Mouse (Mus musculus) embryonic stem cell, embryonic (primary cell): ENCODE measurements around the gene Dph1.

ENCODE experiments used
- CTCF ChIA-PET, 4 experiments: fragments of 300-600 bp in 2 of 4; fragments of 350-600 bp in 2 of 4; sonication (Branson Sonifier 250); formaldehyde crosslinking; loops; one replicate each; lab custom pipeline; 2022; ENCODE audit warnings: inconsistent platforms in 2 of 4; lab: Charles Lee
- POLR2A ChIA-PET, 4 experiments: fragments of 300-600 bp in 2 of 4; fragments of 350-600 bp in 2 of 4; sonication (Branson Sonifier 250); formaldehyde crosslinking; loops; one replicate each; lab custom pipeline; 2022; ENCODE audit warnings: antibody characterized with exemption in 4 of 4, inconsistent platforms in 1 of 4; lab: Charles Lee

The Dph1 gene

DNA sequence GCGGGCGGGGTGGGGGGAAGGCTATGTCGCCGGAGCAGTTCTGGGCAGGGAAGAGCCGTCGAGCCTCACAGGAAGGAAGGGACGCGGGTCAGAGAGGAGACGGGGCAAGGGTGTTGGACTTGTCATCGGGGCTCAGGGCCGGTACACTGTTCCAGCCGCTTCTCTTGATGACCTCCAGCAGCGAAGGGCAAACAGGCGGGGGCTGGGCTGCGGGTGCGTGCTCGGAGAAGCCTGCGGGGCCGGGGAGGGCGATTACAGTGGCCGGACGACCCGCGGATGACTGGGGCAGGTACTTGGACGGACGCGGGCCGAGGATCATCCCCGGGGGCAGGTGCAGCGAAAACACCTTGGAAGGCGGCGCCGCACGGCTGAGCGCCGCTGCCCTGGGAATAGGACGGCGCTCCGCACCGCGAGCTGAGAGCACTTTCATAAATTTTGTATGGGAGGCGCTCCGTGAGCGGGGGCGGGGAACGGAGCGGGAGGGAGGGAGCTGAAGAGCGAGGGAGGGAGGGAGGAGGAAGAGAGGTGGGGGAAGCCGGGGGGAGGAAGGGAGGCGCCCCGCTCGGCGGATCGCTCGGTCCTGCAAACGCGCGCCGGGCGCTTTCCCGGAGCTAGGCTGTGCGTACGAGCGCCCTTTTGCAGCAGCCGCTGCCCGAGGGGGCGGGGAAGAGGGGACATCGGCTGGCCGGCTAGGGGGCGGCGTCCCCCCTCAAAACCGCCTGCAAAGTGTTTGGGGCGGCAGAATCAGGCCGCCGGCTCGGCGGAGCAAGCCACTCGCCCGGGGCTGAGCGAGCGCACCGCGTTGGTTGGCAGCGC lies 2.4 kb upstream of the Dph1 start, which contains the start of gene Rtn4rl1:
TSS of gene Rtn4rl1 (plus strand) at position 528 of the 816 bp plus-strand sequence.
- POLR2A ChIA-PET: interaction anchor here (0.5 to 6.9 kb wide), 24 partner anchors 9 to 539 kb away, joined by 3 to 42 read pairs (median 4); partner anchors contain the start of genes Hic1 (in 1 of the 4), Ovca2 (in 1 of the 4), Smg6 (in 1 of the 4) and Tlcd2 (in 1 of the 4)
- CTCF ChIA-PET: interaction anchor here (0.6 to 4.9 kb wide), 23 partner anchors 15 to 635 kb away, joined by 3 to 43 read pairs (median 4); partner anchors contain the start of gene Hic1 (in 2 of the 4)

DNA sequence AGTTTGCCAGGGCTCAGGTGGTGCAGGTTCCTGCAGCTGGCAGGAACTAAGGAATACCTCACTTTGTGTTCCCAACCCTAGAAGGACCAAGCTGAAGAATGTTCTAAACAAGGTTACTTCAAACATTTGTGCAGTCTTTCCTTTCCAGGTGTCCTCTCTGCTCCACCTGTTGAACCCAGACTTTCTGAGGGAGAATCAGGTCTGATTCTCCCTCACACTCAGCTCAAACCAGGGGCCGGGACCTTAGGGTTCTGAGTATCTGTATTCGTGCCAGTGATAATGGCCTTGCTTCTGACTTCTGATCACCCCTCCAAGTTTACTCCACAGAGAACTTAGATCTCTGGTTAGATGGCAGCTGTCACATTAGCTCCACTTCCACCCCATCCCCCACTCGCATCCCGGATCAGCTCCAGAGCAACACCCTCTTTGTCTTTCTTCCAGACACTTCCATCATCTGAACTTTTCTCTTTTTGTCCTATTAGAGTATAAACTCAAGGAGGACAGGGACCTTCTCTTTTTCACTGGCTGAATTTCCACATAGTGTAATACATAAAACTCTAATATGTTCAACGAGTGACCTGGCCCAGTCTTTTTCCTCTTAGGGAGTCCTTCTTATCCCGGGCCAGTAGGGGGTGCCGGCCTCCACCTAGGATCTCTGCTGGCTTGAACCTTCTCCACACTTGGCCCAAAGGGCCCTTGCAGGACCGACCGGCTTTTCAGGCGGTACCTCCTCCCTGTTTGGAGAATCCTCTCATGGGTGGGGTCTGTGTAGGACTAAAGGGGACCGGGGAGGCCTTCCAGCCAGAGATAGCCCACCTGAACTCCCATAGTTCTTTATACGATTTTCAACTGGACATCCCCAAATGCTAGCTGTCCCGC lies 1.5 kb upstream of the Dph1 start:
- ChIA-PET POLR2A (interaction anchor here in 3 of 4 experiments (0.5 to 6.9 kb wide), 15 partner anchors 11 to 270 kb away, joined by 3 to 42 read pairs (median 4); partner anchors contain the start of genes Hic1 (in 1 of the 3), Ovca2 (in 1 of the 3), Rpa1 (in 1 of the 3) and Smg6 (in 1 of the 3)), CTCF (interaction anchor here (0.6 to 4.9 kb wide), 27 partner anchors 14 to 634 kb away, joined by 3 to 43 read pairs (median 4); partner anchors contain the start of gene Hic1 (in 1 of the 4))

DNA sequence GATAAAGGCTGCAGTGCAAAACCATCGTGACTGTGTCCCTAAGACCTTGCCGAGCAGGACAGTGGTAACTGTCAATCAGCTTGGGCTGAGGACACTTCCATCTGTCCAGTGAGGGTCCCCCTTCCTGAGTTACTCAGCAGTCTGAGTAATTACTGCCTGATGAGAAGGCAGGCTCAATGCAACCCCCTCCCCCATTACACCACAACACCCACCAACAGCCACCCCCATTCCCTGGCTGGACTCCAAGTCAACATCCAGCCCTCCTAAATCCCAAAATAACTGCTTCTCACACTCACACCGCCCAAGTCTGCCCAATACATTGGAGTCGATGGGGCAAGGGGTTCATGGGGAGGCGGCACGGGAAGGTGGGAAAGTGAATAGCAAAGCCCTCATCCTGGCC lies 800 bp upstream of the Dph1 start:
- CTCF ChIA-PET: interaction anchor here (0.6 to 4.9 kb wide), 18 partner anchors 22 to 319 kb away, joined by 3 to 43 read pairs (median 4); partner anchors contain the start of gene Hic1 (in 1 of the 4)
- POLR2A ChIA-PET: interaction anchor here in 3 of 4 experiments (0.5 to 6.9 kb wide), 11 partner anchors 12 to 156 kb away, joined by 3 to 42 read pairs (median 3); partner anchors contain the start of genes Hic1 (in 1 of the 3), Ovca2 (in 1 of the 3), Rpa1 (in 1 of the 3) and Smyd4 (in 1 of the 3)

DNA sequence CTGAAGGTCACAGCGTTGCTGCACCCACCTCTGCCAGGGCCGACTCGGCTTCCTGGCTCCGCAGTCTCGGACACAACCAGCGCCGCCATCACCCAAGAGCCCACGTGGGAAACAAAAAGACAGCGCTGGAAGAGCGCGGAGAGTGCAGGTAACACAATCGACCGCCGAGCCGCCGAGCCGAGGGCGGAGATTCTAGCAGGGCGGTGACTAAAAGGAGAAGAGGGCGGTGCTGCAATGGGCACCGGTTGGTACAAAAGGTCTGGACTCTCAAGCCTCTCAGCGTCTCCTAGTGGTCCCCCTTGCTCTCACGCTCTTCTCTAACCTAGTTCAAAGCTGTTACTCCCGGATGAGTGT lies 693 bp downstream of the Dph1 start:
- CTCF ChIA-PET: interaction anchor here (0.8 to 4.9 kb wide), 14 partner anchors 11 to 102 kb away, joined by 3 to 34 read pairs (median 4); partner anchors contain the start of gene Hic1 (in 1 of the 4)
- POLR2A ChIA-PET: interaction anchor here in 2 of 4 experiments (0.5 to 6.9 kb wide), 24 partner anchors 10 to 360 kb away, joined by 3 to 42 read pairs (median 4); partner anchors contain the start of genes Hic1 (in 2 of the 2), Ovca2 (in 2 of the 2), Tlcd2 (in 2 of the 2) and Mnt (in 1 of the 2)

DNA sequence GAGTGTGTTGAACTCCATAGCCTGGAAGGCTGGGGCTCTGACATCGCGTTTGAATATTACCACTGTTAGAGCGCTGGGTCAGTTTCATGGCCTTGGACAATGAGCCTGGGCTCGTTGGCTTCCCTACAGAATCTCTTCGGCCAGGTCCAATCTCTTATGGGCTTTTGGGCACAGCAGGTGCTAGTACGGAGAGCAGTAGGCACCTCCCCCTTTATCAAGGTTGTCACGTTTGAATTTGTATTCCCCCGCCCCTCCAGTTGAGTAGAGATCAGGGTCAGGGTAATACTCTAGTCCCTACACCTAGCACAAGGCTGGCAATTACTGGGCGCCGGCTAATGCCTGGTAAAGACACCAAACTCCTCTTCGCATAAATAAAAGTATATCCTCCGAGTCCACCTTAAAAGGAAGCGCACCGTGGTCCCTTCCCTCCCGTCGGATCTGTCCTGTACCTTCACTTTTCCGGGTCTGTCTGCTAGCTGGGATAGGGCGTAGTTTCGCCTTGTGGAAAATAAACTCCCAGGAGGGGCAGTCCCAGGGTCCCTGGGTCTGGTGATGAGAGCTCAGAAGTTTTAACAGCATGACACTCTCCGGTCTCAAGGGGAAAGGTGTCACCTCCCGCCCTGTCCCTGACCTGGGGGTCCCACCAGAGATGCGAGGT lies 1.2 kb downstream of the Dph1 start:
- ChIA-PET CTCF (interaction anchor here in 2 of 4 experiments (0.8 to 4.9 kb wide), 10 partner anchors 11 to 103 kb away, joined by 3 to 34 read pairs (median 7); partner anchors contain the start of gene Hic1 (in 1 of the 2)), POLR2A (interaction anchor here in 3 of 4 experiments (0.9 to 6.9 kb wide), 22 partner anchors 10 to 360 kb away, joined by 3 to 42 read pairs (median 4); partner anchors contain the start of genes Hic1 (in 2 of the 3), Ovca2 (in 2 of the 3), Tlcd2 (in 2 of the 3) and Mnt (in 1 of the 3))

DNA sequence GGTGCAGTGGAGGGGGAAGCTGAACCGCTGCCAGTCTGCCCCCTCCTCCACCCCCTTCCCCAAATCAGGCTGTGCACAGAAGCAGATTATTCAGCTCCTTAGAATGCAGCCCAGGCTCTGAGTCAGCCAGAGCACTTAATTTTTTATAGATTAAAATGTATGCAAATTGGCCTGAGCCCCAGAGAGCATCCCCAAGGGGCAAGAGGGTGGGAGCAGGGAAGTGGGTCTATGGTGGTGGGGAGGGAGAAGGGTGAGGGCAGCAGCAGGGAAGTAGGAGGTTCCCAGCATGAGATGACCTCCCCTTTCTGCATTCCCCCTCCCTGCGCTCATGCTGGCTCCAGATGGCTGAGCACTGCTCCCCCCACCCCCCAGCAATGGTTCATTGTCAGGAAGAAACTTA lies 6.1 kb downstream of the Dph1 start:
- CTCF ChIA-PET: interaction anchor here in 1 of 4 experiments (0.9 kb wide), 1 partner anchor 16 kb away, joined by 5 read pairs; the partner anchor contains the start of gene Hic1

DNA sequence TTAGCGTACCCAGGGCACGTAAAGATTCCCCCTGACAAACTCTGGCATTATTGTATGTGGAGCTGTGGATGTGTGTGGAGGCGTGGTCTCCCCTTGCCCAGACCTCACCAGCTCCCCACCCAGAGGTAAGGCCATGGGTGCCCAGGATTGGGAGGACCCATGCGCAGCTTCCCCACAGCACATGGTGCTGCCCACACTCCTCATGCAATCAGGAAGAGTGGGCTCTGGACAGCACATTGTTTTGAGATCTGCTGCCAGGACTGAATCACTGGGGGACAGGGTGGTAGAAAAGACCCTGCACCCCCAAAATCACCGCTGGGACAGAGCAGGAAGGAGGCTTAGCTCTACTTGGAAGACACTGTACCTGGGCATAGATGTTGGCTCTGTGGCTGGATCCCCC lies 6.5 kb downstream of the Dph1 start:
- CTCF ChIA-PET: interaction anchor here in 1 of 4 experiments (1.0 kb wide), 1 partner anchor 14 kb away, joined by 3 read pairs; no protein-coding TSS in a partner anchor
- POLR2A ChIA-PET: interaction anchor here in 1 of 4 experiments (0.7 kb wide), 1 partner anchor 9 kb away, joined by 3 read pairs; the partner anchor contains the start of gene Rtn4rl1

More for the DNA sequence above, 6.1 kb downstream of the Dph1 start:
- POLR2A ChIA-PET: interaction anchor here in 1 of 4 experiments (0.7 kb wide), 1 partner anchor 9 kb away, joined by 3 read pairs; the partner anchor contains the start of gene Rtn4rl1

DNA sequence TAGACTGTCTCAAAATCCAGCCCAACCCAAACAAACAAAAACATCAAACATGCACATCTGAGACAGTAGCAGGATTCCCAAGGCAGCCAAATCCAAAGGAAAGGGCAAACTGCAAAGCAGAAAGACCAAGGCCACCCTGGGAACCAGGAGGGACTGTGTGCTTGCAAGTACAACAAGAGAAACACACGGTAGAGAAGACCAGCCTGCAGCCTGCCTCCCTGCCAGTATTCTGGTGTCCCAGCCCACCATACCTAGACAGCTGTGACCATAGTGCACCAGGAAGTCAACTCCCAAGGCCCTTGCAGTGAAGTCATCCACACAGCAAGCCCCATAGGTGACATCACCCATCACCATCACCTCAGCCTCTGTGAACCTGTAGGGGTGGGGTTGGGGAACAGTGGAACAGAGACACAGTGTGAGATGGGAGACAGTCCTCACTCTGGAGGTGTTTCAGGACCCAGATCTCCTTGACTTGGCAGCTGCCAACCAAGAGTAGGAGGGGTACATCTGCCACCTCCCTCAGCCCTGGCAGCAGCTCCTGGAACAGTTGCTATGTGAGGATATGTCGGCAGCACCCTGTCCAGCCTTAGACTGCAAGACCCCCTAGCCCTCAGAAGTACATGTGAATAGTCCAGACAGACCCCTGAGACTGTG lies 7.0 kb downstream of the Dph1 start:
- ChIA-PET CTCF (interaction anchor here in 2 of 4 experiments (1.0 to 1.1 kb wide), 2 partner anchors 11 to 14 kb away, joined by 3 read pairs; no protein-coding TSS in a partner anchor), POLR2A (interaction anchor here in 1 of 4 experiments (0.7 to 1.4 kb wide), 2 partner anchors 10 kb away, joined by 3 to 5 read pairs; partner anchors contain the start of gene Rtn4rl1)

DNA sequence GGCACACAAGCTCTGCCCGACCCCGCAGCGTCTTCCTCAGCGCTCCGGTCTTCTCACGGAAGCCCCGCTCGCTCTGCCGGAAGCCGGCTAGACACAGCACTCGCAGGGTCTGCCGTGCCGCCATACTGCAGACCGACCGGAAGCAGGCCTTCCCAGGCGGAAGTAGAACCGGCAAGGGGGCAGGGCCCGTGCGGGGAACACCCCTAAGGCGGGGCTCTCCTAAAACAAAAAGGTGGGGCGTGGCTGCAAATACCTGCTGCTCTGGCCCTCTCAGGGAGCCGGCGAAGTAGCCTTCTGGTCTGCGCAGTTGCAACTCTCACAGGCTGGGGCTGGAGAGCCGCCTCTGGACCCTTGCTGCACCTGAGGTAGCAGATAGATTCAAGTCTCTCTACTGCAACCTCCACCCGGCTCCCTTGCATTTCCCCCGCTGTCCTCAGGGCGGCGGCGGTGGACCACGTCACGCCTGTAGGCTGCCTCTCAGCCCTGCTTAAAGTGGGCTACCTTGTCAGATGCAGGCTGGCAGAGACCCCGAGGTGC lies 12.3 kb downstream of the Dph1 start, which contains the start of gene Ovca2:
TSS of gene Ovca2 (minus strand) at position 164 of the 537 bp plus-strand sequence.
- ChIA-PET CTCF (interaction anchor here in 3 of 4 experiments (0.5 to 1.8 kb wide), 13 partner anchors 8 to 332 kb away, joined by 3 to 13 read pairs (median 4); partner anchors contain the start of genes Dph1 (in 1 of the 3) and Hic1 (in 1 of the 3)), POLR2A (interaction anchor here in 3 of 4 experiments (0.5 to 5.9 kb wide), 19 partner anchors 8 to 332 kb away, joined by 3 to 42 read pairs (median 4); partner anchors contain the start of genes Tlcd2 (in 2 of the 3), Dph1 (in 1 of the 3), Hic1 (in 1 of the 3) and Rtn4rl1 (in 1 of the 3))

DNA sequence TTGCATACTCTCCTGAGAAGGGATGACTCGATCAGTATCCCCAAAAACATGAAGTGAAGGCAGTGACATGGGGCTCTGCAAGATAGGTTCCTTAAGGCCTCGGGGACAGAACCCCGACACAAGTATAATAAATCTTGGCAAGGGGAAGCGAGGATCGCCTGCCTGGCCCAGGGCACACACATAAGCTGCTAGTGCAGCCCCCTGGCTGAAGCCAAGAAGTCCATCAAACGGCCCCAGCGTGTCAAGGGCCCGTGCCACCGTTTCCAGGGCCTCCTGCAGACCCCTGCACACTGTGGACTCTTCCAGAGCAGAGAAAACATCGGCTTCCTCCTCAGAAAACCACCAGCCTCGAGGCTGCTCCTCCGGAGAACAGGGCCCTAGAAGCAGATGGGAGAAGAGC lies 13.0 kb downstream of the Dph1 start:
- ChIA-PET POLR2A (interaction anchor here in 3 of 4 experiments (0.6 to 5.9 kb wide), 18 partner anchors 8 to 333 kb away, joined by 3 to 42 read pairs (median 4); partner anchors contain the start of genes Tlcd2 (in 2 of the 3), Dph1 (in 1 of the 3), Hic1 (in 1 of the 3) and Prpf8 (in 1 of the 3)), CTCF (interaction anchor here in 3 of 4 experiments (0.6 to 1.8 kb wide), 6 partner anchors 8 to 332 kb away, joined by 3 to 8 read pairs (median 4); partner anchors contain the start of gene Hic1 (in 1 of the 3))

DNA sequence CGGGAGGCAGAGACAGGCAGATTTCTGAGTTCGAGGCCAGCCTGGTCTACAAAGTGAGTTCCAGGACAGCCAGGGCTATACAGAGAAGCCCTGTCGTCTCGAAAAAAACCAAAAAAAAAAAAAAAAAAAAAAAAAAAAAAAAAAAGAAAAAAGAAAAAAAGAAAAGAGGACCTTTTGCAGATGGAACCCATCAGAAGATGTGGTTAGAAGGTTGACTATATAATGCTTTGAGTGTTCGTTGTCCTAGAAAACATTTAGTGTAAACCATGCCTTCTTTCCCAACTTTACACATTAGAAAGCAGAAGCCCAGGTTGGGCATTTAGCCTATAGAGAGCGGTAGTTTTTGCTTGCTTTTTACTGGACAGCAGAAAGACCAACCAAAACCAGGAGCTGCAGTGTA lies 16.5 kb downstream of the Dph1 start:
- ChIA-PET POLR2A (interaction anchor here in 1 of 4 experiments (0.7 kb wide), 1 partner anchor 39 kb away, joined by 3 read pairs; no protein-coding TSS in a partner anchor), CTCF (interaction anchor here in 1 of 4 experiments (0.5 kb wide), 1 partner anchor 112 kb away, joined by 3 read pairs; no protein-coding TSS in a partner anchor)

DNA sequence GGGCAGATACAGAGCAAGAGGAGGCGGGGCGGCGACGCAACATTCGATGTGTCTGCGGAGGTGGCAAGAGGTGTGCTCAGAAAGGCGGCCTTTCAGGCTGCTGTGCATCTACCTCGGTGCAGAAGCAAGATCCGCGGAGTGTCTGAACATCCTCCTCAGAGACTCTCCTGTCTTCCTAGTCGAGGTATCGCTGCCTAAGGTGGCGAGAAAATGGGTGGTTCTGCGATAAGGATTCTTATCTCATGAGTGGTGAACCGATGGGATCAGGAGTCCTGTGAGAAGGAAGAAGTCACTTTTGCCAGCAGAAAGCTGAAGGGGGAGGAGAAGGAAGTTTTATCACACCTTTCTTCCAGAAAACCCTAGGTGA lies 17.3 kb downstream of the Dph1 start:
- CTCF ChIA-PET: no interaction called here
- POLR2A ChIA-PET: no interaction called here

DNA sequence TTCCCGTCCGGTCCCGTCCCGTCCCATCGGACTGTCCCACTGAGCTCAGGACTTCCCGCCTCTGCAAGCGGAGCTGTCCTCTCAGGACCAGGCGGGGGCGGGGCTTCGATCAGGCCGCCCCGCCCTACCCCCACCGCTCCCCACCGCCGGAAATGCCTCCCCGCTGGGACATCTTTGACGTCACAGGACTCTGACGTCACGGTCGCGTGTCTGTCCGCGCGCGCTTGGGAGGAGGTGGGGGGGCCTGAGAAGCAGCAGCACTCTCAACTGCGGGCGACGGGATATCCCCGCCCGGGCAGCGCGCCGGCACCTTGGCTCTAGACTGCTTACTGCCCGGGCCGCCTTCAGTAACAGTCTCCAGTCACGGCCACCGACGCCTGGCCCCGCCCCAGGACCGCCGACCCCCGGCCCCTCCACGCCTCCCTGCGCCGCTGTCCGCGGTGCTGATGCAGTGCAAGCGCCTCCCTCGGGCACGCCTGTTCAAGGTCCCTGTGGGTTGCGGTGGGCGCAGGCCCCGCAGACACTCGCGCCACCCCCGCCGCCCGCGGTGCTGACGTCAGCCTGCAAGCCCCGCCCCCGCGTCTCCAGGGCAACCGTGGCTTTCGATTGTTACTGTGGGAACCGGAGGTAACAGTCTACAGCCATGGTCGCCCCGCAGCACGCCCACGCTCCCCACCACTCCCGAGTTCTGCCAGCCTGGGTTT lies 17.8 kb downstream of the Dph1 start:
- POLR2A ChIA-PET: interaction anchor here in 3 of 4 experiments (0.5 to 1.4 kb wide), 16 partner anchors 9 to 347 kb away, joined by 3 to 8 read pairs (median 4); partner anchors contain the start of genes Tlcd2 (in 2 of the 3), Dph1 (in 1 of the 3), Prpf8 (in 1 of the 3) and Rilp (in 1 of the 3)

More for the DNA sequence above, 17.8 kb downstream of the Dph1 start:
- CTCF ChIA-PET: interaction anchor here in 2 of 4 experiments (0.6 to 1.3 kb wide), 7 partner anchors 21 to 288 kb away, joined by 3 to 7 read pairs (median 4); partner anchors contain the start of genes Rtn4rl1 (in 1 of the 2) and Tlcd2 (in 1 of the 2)
